Mouse (Mus musculus) neural tube, embryonic 11.5 days (tissue): ENCODE measurements around the gene Krt81. TPM values are rescaled to one million over a fixed set of nuclear protein-coding genes. Genes with fewer than 3 reads are reported as not detected.

Source experiments
- ATAC-seq: fragments of 200-750 bp; cut with Nextera tagmentation; 2 replicates; pipeline ENCODE4 v1.8.0; 2017; ENCODE audit warnings: moderate number of reproducible peaks, mild to moderate bottlenecking, moderate TSS enrichment, moderate library complexity; ENCODE audit not compliant: insufficient read depth, low FRiP score, low TSS enrichment
- DNase-seq: peaks from one replicate; pipeline ENCODE4 v3.0.0-alpha.2; 2015; ENCODE audit warnings: low spot score
- H3K27ac ChIP-seq: fragments of 300-500 bp; sonication (generic); 2 replicates; pipeline ENCODE4 v1.5.1; 2014; ENCODE audit warnings: low read depth, mild to moderate bottlenecking, low read length
- H3K27me3 ChIP-seq: fragments of 300-500 bp; sonication (generic); 2 replicates; pipeline ENCODE4 v1.6.1; 2014; ENCODE audit warnings: mild to moderate bottlenecking, low read length, mixed read lengths; ENCODE audit not compliant: control insufficient read depth, insufficient read depth
- H3K36me3 ChIP-seq: fragments of 300-500 bp; sonication (generic); 2 replicates; pipeline ENCODE4 v1.6.1; 2014; ENCODE audit warnings: mild to moderate bottlenecking, low read length, moderate library complexity, mixed read lengths; ENCODE audit not compliant: control insufficient read depth, insufficient read depth
- H3K4me1 ChIP-seq: fragments of 300-500 bp; sonication (generic); 2 replicates; pipeline ENCODE4 v1.6.1; 2014; ENCODE audit warnings: low read length, mixed read lengths; ENCODE audit not compliant: control insufficient read depth, insufficient read depth
- H3K4me2 ChIP-seq: fragments of 300-500 bp; sonication (generic); 2 replicates; pipeline ENCODE4 v1.6.1; 2014; ENCODE audit warnings: low read depth, mild to moderate bottlenecking, moderate library complexity
- H3K4me3 ChIP-seq: fragments of 300-500 bp; sonication (generic); 2 replicates; pipeline ENCODE4 v1.5.1; 2014; ENCODE audit warnings: low read depth, low read length
- H3K9ac ChIP-seq: fragments of 300-500 bp; sonication (generic); 2 replicates; pipeline ENCODE4 v1.6.1; 2014; ENCODE audit warnings: mild to moderate bottlenecking, low read length
- H3K9me3 ChIP-seq: fragments of 300-500 bp; sonication (generic); 2 replicates; pipeline ENCODE4 v1.6.1; 2016; ENCODE audit warnings: low read length; ENCODE audit not compliant: control insufficient read depth
- WGBS: fragments of 180-500 bp; shearing (Covaris S2); extraction: QIAGEN DNeasy Blood & Tissue Kit; methylation state at CpG from one replicate; pipeline ENCODE4 v1.1.7; 2014; 5-methylcytosine and 5-hydroxymethylcytosine counted together
- polyA plus RNA-seq: library from polyadenylated mRNA; unstranded; fragments of >200 nt; fragmentation: Nextera tagmentation; extraction: Ambion mirVana; gene quantifications from 2 replicates; pipeline ENCODE4 v1.2.1, GENCODE M21; 2014

The Krt81 gene
- polyA plus RNA-seq, 1 experiment from 2014 or later, result not detected

GRCm38 (mm10) chr15:101438555-101438954 is 25.0 kb downstream of the Krt81 start, which contains the start of gene Krt87:
Gene Krt87 (minus strand): TSS chr15:101438804.
- no peaks in the 10 kb centered on the region for H3K9me3 ChIP-seq

GRCm38 (mm10) chr15:101436611-101437010 is 26.9 kb downstream of the Krt81 start:
- peaks cover 23% of the 10 kb centered on the region for H3K27me3 ChIP-seq

More at GRCm38 (mm10) chr15:101438555-101438954, 25.0 kb downstream of the Krt81 start, which contains the start of gene Krt87:
- 2% methylated on average over 34 of the region's 34 CpGs for WGBS
- no peak for ATAC-seq
- H3K4me1 ChIP-seq, result peaks cover 3% of the 10 kb centered on the region; the same call in 1 of the 2 replicates
- 0 out of 2 replicates have a peak within 1 kb of the TSS, but pooled peaks have one; percentile 5 for H3K9ac ChIP-seq
- DNase-seq, result peak; percentile 44
- no peak within 1 kb of the TSS for H3K27ac ChIP-seq
- peaks cover 23% of the 10 kb centered on the region for H3K27me3 ChIP-seq
- H3K4me2 ChIP-seq, result peak within 1 kb of the TSS; percentile 39
- H3K36me3 ChIP-seq, result no peaks in the 10 kb centered on the region
- H3K4me3 ChIP-seq, result peak within 1 kb of the TSS; percentile 12

DNA sequence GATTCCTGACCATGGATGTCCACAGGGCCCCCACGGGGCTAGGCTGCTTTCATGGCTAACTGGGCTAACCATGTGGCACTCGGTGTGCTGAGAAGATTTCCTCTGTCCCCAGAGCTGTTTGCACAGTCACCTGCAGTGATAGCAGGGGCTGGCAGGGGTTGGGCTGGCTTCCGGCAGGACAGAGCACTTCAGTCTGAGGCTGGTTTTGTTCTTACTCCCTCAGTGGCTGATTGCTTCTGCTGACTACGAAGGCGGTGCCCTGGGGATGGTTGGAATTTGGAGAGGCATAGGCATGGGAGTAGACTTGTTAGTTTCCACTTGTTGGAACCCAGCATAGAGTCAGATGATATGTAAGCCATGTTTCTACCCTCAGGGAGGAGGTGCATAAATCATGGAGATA is 38.6 kb downstream of the Krt81 start:
- WGBS, result 17% methylated on average over 5 of the region's 5 CpGs
- Histone ChIP-seq H3K27ac (no peak overlapping the region), H3K27me3 (no peaks in the 10 kb centered on the region), H3K4me3 (no peak overlapping the region), H3K4me2 (no peak overlapping the region), H3K9ac (no peak overlapping the region), H3K4me1 (no peaks in the 10 kb centered on the region), H3K9me3 (no peaks in the 10 kb centered on the region), H3K36me3 (no peaks in the 10 kb centered on the region)
- ATAC-seq (no peak), DNase-seq (no peak)

More at GRCm38 (mm10) chr15:101436611-101437010, 26.9 kb downstream of the Krt81 start:
- peaks cover 3% of the 10 kb centered on the region; the same call in 1 of the 2 replicates for H3K4me1 ChIP-seq
- H3K27ac ChIP-seq, result no peak overlapping the region
- DNase-seq (no peak), ATAC-seq (no peak)
- H3K9ac ChIP-seq, result no peak overlapping the region
- no peaks in the 10 kb centered on the region for H3K36me3 ChIP-seq
- H3K9me3 ChIP-seq, result no peaks in the 10 kb centered on the region
- H3K4me2 ChIP-seq, result no peak overlapping the region
- 94% methylated on average over 7 of the region's 7 CpGs for WGBS
- no peak overlapping the region for H3K4me3 ChIP-seq

GRCm38 (mm10) chr15:101420903-101421302 is 42.6 kb downstream of the Krt81 start:
- Histone ChIP-seq H3K4me1 (no peaks in the 10 kb centered on the region), H3K4me2 (no peak overlapping the region), H3K36me3 (no peaks in the 10 kb centered on the region), H3K27me3 (no peaks in the 10 kb centered on the region), H3K27ac (no peak overlapping the region), H3K9ac (no peak overlapping the region), H3K4me3 (no peak overlapping the region), H3K9me3 (no peaks in the 10 kb centered on the region)
- WGBS, result 47% methylated on average over 4 of the region's 6 CpGs
- ATAC-seq, result no peak
- no peak for DNase-seq

GRCm38 (mm10) chr15:101418950-101419349 is 44.6 kb downstream of the Krt81 start:
- H3K36me3 ChIP-seq, result no peaks in the 10 kb centered on the region
- no peak overlapping the region for H3K27ac ChIP-seq
- no peaks in the 10 kb centered on the region for H3K4me1 ChIP-seq
- no peaks in the 10 kb centered on the region for H3K27me3 ChIP-seq
- no peak overlapping the region for H3K4me2 ChIP-seq
- no peak for DNase-seq
- H3K9me3 ChIP-seq, result no peaks in the 10 kb centered on the region
- 91% methylated on average over 4 of the region's 4 CpGs for WGBS
- no peak for ATAC-seq
- H3K4me3 ChIP-seq, result no peak overlapping the region
- H3K9ac ChIP-seq, result no peak overlapping the region

DNA sequence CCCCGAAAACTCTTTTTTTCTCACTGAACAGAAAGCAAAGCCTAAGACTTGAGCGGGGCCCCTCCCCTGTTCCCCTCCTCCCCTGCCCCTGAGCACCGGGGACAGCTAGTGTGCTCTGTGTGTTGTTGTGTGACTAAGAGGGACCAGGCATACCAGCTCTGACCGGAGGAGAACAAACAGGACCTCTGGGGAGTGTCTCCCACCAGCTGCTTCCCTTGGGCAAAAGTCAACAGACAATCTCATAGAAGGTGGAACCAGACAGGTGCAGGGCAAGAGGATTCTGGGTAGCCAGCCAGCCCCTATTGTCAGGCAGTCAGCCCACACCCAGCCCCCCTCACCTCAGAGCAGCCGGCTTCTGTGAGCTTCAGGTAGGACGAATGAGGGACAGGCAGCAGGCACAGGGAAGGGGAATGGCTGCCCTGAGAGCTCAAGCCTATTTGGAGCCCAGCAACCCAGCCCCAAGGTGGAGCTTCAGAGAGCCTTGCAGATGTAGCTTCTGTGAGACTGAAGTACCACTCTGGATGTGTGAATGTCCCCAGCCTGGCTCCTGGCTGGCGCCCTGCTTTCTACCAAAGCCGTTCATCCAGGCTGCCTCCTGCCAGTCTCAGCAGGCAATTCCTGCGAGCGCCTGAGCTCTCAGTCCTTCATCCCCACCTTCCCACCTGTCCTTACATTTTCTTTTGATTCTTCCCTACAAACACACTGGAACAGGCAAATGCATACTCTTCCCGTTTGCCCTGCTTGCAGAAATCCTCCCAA is 48.6 kb downstream of the Krt81 start:
- Histone ChIP-seq H3K4me2 (no peak overlapping the region), H3K9me3 (no peaks in the 10 kb centered on the region), H3K27me3 (peaks cover 18% of the 10 kb centered on the region), H3K4me1 (no peaks in the 10 kb centered on the region), H3K9ac (no peak overlapping the region), H3K4me3 (no peak overlapping the region), H3K36me3 (no peaks in the 10 kb centered on the region), H3K27ac (no peak overlapping the region)
- no peak for DNase-seq
- no peak for ATAC-seq
- 40% methylated on average over 11 of the region's 11 CpGs for WGBS

DNA sequence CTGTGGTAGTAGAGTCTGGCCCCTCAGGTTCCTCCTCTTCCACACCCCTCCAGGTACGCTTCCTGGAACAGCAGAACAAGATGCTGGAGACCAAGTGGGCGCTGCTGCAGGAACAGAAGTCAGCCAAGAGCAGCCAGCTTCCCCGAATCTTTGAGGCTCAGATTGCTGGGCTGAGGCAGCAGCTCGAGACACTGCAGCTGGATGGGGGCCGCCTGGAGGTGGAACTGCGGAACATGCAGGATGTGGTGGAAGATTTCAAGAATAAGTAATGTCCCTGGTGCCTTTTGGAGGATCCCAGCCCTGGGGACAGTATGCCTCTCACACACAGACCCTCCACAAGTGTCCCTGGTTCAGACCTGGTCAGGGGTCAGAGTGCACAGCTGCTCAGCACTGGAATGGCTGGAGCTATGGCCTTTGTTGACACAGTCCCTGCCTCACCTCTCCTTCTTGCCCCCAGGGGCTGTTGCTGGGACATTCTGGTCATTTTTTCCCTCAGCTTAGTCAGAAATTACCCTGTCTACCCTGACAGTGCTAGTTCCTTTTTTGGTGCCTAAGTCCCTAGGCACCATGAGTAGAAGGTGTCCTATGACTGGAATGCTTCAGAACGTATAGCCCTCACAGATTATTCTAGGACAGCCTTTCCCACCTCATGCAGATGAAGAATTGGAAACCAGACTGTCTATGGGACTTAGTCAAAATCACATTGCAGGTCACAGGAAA is 49.5 kb downstream of the Krt81 start:
- H3K4me2 ChIP-seq, result no peak overlapping the region
- no peaks in the 10 kb centered on the region for H3K36me3 ChIP-seq
- no peak overlapping the region for H3K9ac ChIP-seq
- no peaks in the 10 kb centered on the region for H3K9me3 ChIP-seq
- peaks cover 18% of the 10 kb centered on the region for H3K27me3 ChIP-seq
- ATAC-seq, result no peak
- no peak overlapping the region for H3K4me3 ChIP-seq
- no peaks in the 10 kb centered on the region for H3K4me1 ChIP-seq
- 53% methylated on average over 7 of the region's 7 CpGs for WGBS
- DNase-seq, result no peak
- no peak overlapping the region for H3K27ac ChIP-seq

- Histone ChIP-seq H3K36me3 (no peaks in the 10 kb centered on the region), H3K4me1 (no peaks in the 10 kb centered on the region), H3K27ac (no peak overlapping the region), H3K9me3 (no peaks in the 10 kb centered on the region), H3K27me3 (peaks cover 18% of the 10 kb centered on the region), H3K9ac (no peak overlapping the region), H3K4me3 (no peak overlapping the region; the same call in 1 of the 2 replicates), H3K4me2 (no peak overlapping the region)
- DNase-seq (peak; percentile 20), ATAC-seq (no peak)
- WGBS, result 26% methylated on average over 31 of the region's 31 CpGs
Observed at GRCm38 (mm10) chr15:101412188-101412587, 51.4 kb downstream of the Krt81 start.
